Mouse (Mus musculus) limb, embryonic 12.5 days (tissue): ENCODE data around the gene 1110032A03Rik. TPM values are rescaled to one million over a fixed set of nuclear protein-coding genes. Genes with fewer than 3 reads are reported as not detected.
A peak's percentile ranks its signal among the peaks of the same experiment; 100 is the strongest.

Source experiments
- ATAC-seq: fragments of 200-750 bp; cut with Nextera tagmentation; 2 replicates; pipeline ENCODE4 v1.8.0; 2017; ENCODE audit warnings: low read depth, moderate TSS enrichment; ENCODE audit not compliant: insufficient number of reproducible peaks, insufficient read depth, low FRiP score, low TSS enrichment
- H3K27ac ChIP-seq: fragments of 300-500 bp; sonication (generic); 2 replicates; pipeline ENCODE4 v1.5.1; 2016; ENCODE audit warnings: mild to moderate bottlenecking, moderate library complexity
- H3K27me3 ChIP-seq: fragments of 300-500 bp; sonication (generic); 2 replicates; pipeline ENCODE4 v1.6.1; 2016; ENCODE audit warnings: mild to moderate bottlenecking, moderate library complexity
- H3K36me3 ChIP-seq: fragments of 300-500 bp; sonication (generic); 2 replicates; pipeline ENCODE4 v1.6.1; 2016; ENCODE audit warnings: mild to moderate bottlenecking, moderate library complexity
- H3K4me1 ChIP-seq: fragments of 300-500 bp; sonication (generic); replicated peaks from 2 replicates; pipeline ENCODE4 v1.6.1; 2016
- H3K4me2 ChIP-seq: fragments of 300-500 bp; sonication (generic); 2 replicates; pipeline ENCODE4 v1.6.1; 2016; ENCODE audit warnings: mild to moderate bottlenecking, moderate library complexity
- H3K4me3 ChIP-seq: fragments of 300-500 bp; sonication (generic); replicated peaks from 2 replicates; pipeline ENCODE4 v1.5.1; 2016; ENCODE audit warnings: mild to moderate bottlenecking
- H3K9ac ChIP-seq: fragments of 300-500 bp; sonication (generic); replicated peaks from 2 replicates; pipeline ENCODE4 v1.6.1; 2016; ENCODE audit warnings: mild to moderate bottlenecking, moderate library complexity
- H3K9me3 ChIP-seq: fragments of 300-500 bp; sonication (generic); 2 replicates; pipeline ENCODE4 v1.6.1; 2016; ENCODE audit warnings: mild to moderate bottlenecking, moderate library complexity
- WGBS: fragments of 180-500 bp; shearing (Covaris S2); methylation state at CpG from one replicate; pipeline ENCODE4 v1.1.7; 2016; 5-methylcytosine and 5-hydroxymethylcytosine counted together
- polyA plus RNA-seq: library from polyadenylated mRNA; unstranded; fragments of >200 nt; fragmentation: Nextera tagmentation; extraction: Ambion mirVana; gene quantifications from 2 replicates; pipeline ENCODE4 v1.2.1, GENCODE M21; 2016

The 1110032A03Rik gene
- polyA plus RNA-seq, 1 experiment from 2014 or later = 24.8 TPM

DNA sequence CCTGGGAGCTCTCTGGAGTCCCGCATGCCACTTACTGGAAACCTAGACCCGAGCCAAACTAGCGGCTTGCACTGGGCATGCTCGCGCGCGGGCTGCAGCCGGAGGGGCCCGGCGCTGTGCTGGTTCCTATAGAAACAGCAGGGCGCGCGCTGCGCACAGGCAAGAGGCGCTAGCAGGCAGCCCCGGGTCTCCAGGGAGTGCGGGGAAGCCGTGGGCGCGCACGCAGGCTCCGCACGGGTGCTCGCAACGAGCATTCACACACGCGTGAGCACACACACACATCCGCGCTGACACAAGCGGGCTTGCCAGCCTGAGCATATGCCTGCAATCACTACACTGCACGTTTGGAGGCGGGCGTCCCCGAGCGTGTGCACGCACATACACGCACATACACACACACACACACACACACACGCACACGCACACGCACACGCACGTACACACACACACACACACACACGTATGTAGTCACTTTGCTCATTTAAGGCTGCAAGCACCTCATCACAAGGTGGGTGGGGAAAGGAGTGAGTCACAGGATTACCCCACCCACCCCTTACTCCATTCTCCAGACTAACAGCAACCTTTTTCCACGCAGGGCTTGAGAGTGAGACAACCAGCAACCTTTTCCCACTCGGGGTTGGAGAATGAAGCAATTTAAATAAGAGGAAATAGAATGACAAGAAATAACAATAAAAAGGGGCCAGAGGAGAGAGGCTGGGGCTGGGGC lies 47.2 kb downstream of the 1110032A03Rik start:
- H3K4me2 ChIP-seq = peak overlapping the region; percentile 83
- peak overlapping the region; percentile 71 for H3K4me3 ChIP-seq
- H3K27me3 ChIP-seq = no peaks in the 10 kb centered on the region
- no peaks in the 10 kb centered on the region for H3K9me3 ChIP-seq
- peaks cover 44% of the 10 kb centered on the region for H3K4me1 ChIP-seq
- peak overlapping the region; percentile 70 for H3K9ac ChIP-seq
- peak; percentile 93 for ATAC-seq
- under 1% methylated on average over 40 of the region's 45 CpGs for WGBS
- H3K27ac ChIP-seq = peak overlapping the region; percentile 88
- no peaks in the 10 kb centered on the region for H3K36me3 ChIP-seq

DNA sequence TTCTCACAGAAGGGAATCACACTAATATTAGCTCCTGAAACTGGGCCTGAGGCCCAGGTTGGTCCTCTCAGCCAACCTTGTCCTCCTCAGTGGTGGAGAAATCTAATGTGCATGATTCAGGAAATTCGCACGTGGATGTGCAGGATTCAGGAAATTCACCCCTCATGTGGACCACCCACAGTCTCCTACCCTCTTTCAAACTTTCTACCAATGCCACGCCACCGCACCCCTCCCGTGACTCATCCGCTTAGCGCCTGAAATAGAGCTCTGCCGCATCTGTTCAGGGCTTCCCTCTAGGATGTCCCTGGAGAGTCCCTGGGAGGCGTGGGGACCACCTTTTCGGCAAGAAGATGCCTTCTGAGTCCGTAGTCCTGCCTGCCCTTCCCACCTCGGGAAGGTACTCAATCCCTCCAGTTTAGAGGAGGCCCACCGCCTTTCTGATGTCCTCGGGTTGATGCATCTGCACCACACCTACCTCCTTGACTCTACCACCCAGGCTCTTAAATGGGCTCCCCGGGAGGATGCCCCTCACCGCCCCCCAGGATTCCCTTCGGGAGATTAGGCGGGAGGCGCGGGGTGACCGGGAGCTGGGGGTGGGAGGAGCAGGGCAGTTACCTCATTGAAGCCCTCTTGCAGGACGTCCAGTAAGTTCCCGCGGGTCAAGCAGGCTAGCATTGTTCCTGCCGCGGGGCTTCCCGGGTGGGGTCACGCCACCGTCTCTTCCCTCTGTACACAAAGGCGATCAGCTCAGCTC lies 48.0 kb downstream of the 1110032A03Rik start:
- 3% methylated on average over 30 of the region's 30 CpGs for WGBS
- no peaks in the 10 kb centered on the region for H3K27me3 ChIP-seq
- H3K27ac ChIP-seq = peak overlapping the region; percentile 88
- H3K9me3 ChIP-seq = no peaks in the 10 kb centered on the region
- H3K9ac ChIP-seq = peak overlapping the region; percentile 70
- H3K4me1 ChIP-seq = peaks cover 50% of the 10 kb centered on the region
- H3K36me3 ChIP-seq = no peaks in the 10 kb centered on the region
- peak overlapping the region; percentile 83 for H3K4me2 ChIP-seq
- H3K4me3 ChIP-seq = peak overlapping the region; percentile 71
- ATAC-seq = peak; percentile 23; the same call in 1 of the 2 replicates

GRCm38 (mm10) chr9:50725921-50726590 lies 49.3 kb downstream of the 1110032A03Rik start:
- ATAC-seq = no peak
- Histone ChIP-seq H3K36me3 (no peaks in the 10 kb centered on the region), H3K9me3 (no peaks in the 10 kb centered on the region), H3K9ac (peak overlapping the region; percentile 70; the same call in 1 of the 2 replicates), H3K27me3 (no peaks in the 10 kb centered on the region), H3K4me2 (peak overlapping the region; percentile 83), H3K4me3 (peak overlapping the region; percentile 71), H3K27ac (peak overlapping the region; percentile 88), H3K4me1 (peaks cover 55% of the 10 kb centered on the region)
- WGBS = 23% methylated on average over 8 of the region's 8 CpGs

DNA sequence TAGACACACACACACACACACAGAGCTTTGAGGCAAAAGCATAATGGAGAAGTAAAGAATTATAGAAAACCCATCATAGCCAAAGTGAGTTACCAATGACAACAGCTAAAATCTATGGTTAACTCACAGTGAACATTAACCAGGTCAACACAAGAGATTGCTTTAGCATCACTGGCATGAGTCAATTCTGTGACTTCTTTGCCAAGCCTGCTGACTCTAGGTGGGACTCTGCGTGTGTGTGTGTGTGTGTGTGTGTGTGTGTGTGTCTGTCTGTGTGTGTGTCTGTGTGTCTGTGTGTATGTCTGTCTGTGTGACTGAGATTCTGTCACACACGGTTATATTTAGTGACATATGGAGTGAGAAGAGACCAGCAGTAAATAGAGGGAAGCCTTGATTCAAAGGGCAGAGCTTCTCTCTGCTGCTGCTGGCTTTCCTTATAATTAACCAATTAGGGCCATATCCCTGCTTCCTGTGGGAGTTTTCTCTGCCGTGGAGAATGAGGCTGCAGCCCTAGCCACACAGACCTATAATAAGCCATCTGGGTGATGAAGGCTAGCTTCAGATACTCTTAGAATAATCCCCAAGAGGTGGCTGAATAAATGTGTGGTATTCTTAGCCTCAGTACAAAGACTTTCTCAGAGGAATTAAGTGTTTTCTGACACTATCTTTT lies 50.5 kb downstream of the 1110032A03Rik start:
- H3K27me3 ChIP-seq = no peaks in the 10 kb centered on the region
- H3K4me2 ChIP-seq = peak overlapping the region; percentile 22
- H3K4me3 ChIP-seq = no peak overlapping the region
- H3K9me3 ChIP-seq = no peaks in the 10 kb centered on the region
- H3K27ac ChIP-seq = peak overlapping the region; percentile 25; the same call in 1 of the 2 replicates
- no peak for ATAC-seq
- no peak overlapping the region for H3K9ac ChIP-seq
- peaks cover 1% of the 10 kb centered on the region; the same call in 1 of the 2 replicates for H3K36me3 ChIP-seq
- 25% methylated on average over 3 of the region's 3 CpGs for WGBS
- H3K4me1 ChIP-seq = peaks cover 58% of the 10 kb centered on the region

GRCm38 (mm10) chr9:50724147-50724546 lies 51.2 kb downstream of the 1110032A03Rik start:
- WGBS = 72% methylated on average over 2 of the region's 2 CpGs
- H3K4me3 ChIP-seq = no peak overlapping the region
- H3K36me3 ChIP-seq = peaks cover 5% of the 10 kb centered on the region; the same call in 1 of the 2 replicates
- no peaks in the 10 kb centered on the region for H3K9me3 ChIP-seq
- ATAC-seq = no peak
- peak overlapping the region; percentile 1; the same call in 1 of the 2 replicates for H3K27ac ChIP-seq
- H3K9ac ChIP-seq = no peak overlapping the region
- no peaks in the 10 kb centered on the region for H3K27me3 ChIP-seq
- H3K4me1 ChIP-seq = peaks cover 55% of the 10 kb centered on the region
- H3K4me2 ChIP-seq = peak overlapping the region; percentile 22; the same call in 1 of the 2 replicates

DNA sequence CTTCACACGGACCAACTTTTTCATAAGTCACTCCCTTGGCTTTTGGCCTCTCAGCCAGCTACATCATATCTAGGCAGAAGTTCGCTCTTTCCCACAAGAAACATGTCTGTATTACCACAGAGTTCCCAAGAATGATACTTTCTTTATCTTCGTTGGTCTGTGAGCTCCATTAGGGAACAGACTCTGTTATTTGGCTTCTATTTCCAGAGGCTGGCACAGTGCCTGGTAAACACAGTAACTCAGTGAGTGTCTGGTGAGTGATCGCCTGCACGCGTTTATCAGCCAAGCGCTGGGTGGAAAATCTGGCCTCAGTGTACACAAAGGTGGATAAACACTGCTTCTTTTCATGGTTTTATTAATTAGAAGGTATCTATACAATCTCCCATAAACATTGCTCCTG lies 51.9 kb downstream of the 1110032A03Rik start:
- ATAC-seq = no peak
- Histone ChIP-seq H3K27ac (peak overlapping the region; percentile 67), H3K4me2 (no peak overlapping the region; the same call in 1 of the 2 replicates), H3K9ac (no peak overlapping the region), H3K4me1 (peaks cover 55% of the 10 kb centered on the region), H3K36me3 (peaks cover 5% of the 10 kb centered on the region; the same call in 1 of the 2 replicates), H3K27me3 (no peaks in the 10 kb centered on the region), H3K9me3 (no peaks in the 10 kb centered on the region), H3K4me3 (no peak overlapping the region)
- 67% methylated on average over 7 of the region's 7 CpGs for WGBS

DNA sequence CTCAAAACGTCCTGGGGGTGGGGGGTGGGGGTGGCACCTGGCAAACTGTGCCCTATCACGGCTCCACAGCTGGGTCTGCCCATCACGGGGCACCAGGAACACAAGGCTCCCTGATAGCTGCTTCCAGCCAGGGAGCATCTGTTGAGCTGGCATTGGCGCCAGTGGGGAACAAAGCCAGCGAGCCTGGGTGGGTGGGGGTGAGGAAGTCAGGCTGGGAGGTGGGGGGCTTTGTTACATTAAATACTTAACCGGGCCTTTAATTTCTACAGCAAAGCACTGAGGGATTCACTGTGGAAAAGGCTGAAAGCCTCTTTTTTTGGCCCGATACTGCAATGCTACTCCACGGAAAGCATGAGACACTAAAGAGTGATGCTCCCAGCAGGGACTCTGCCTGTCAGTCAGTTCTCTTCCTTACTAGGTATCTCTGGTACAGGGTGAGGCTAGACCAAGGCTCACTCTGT lies 52.8 kb downstream of the 1110032A03Rik start:
- Histone ChIP-seq H3K4me1 (peaks cover 55% of the 10 kb centered on the region), H3K4me2 (no peak overlapping the region), H3K9ac (no peak overlapping the region), H3K4me3 (no peak overlapping the region), H3K9me3 (no peaks in the 10 kb centered on the region), H3K36me3 (peaks cover 11% of the 10 kb centered on the region; the same call in 1 of the 2 replicates), H3K27ac (0 out of 2 replicates have a peak overlapping the region, but pooled peaks have one; percentile 12), H3K27me3 (no peaks in the 10 kb centered on the region)
- 44% methylated on average over 8 of the region's 8 CpGs for WGBS
- no peak for ATAC-seq

DNA sequence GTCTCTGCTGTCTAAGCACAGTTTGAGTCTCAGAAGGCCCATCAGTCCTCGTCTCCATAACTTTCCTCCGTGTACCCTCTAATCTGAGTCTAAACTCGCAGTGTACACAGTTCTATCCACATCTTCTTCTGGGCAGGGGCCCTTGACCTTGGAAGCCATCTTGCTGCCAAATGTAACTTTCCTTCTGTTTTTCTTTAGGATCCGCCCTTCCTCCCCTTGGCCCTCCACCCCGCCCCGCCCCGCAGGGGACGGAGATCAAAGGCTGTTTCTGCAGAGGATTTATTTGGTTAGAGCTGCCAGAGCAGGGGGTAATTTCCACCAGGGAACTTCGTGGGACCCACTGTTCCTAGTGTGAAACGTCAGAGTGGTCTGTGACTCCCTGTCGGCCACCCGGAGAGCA lies 54.3 kb downstream of the 1110032A03Rik start:
- H3K9me3 ChIP-seq = no peaks in the 10 kb centered on the region
- WGBS = 21% methylated on average over 12 of the region's 12 CpGs
- H3K36me3 ChIP-seq = peaks cover 23% of the 10 kb centered on the region; the same call in 1 of the 2 replicates

GRCm38 (mm10) chr9:50718878-50719277 lies 56.4 kb downstream of the 1110032A03Rik start:
- no peaks in the 10 kb centered on the region for H3K9me3 ChIP-seq
- H3K27ac ChIP-seq = no peak overlapping the region
- H3K4me1 ChIP-seq = peaks cover 31% of the 10 kb centered on the region
- ATAC-seq = no peak
- 82% methylated on average over 4 of the region's 4 CpGs for WGBS
- no peaks in the 10 kb centered on the region for H3K27me3 ChIP-seq
- H3K36me3 ChIP-seq = peaks cover 23% of the 10 kb centered on the region; the same call in 1 of the 2 replicates
- H3K4me2 ChIP-seq = no peak overlapping the region
- H3K9ac ChIP-seq = no peak overlapping the region
- no peak overlapping the region for H3K4me3 ChIP-seq

More for the DNA sequence above, 54.3 kb downstream of the 1110032A03Rik start:
- Histone ChIP-seq H3K4me1 (peaks cover 41% of the 10 kb centered on the region), H3K4me2 (no peak overlapping the region), H3K27ac (no peak overlapping the region), H3K4me3 (no peak overlapping the region), H3K9ac (0 out of 2 replicates have a peak overlapping the region, but pooled peaks have one; percentile 35), H3K27me3 (no peaks in the 10 kb centered on the region)
- no peak for ATAC-seq

DNA sequence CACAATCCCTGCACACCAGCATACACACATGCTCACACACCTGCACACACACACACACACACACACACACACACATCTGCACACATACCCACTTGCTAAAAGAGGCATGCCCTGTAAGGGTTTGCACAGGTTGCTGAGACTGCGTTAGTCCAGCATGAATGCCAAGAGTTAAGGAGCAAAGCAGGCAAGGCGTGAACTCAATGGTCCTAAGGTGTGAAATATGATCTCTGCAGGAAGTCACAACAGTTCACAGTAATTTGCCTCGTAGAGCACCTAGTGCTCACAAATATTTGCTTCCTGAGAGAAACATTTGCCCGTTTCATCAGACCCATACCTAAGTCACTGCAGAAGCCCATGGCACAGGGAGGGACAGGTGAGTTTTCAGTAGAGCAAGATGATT lies 61.1 kb downstream of the 1110032A03Rik start:
- Histone ChIP-seq H3K27me3 (no peaks in the 10 kb centered on the region), H3K36me3 (peaks cover 33% of the 10 kb centered on the region), H3K4me2 (no peak overlapping the region), H3K9ac (no peak overlapping the region), H3K9me3 (no peaks in the 10 kb centered on the region), H3K27ac (no peak overlapping the region), H3K4me3 (no peak overlapping the region), H3K4me1 (peaks cover 13% of the 10 kb centered on the region)
- 26% methylated on average over 4 of the region's 4 CpGs for WGBS
- ATAC-seq = no peak
